Mouse (Mus musculus) left cerebral cortex, postnatal 25 days (tissue): ENCODE results near the gene Cerk. TPM values are rescaled to one million over a fixed set of nuclear protein-coding genes. Genes with fewer than 3 reads are reported as not detected.
A peak's percentile ranks its signal among the peaks of the same experiment; 100 is the strongest.

Experiments used
- DNase-seq, 2 experiments: peaks; one replicate each; pipeline ENCODE4 v3.0.0; 2022; ENCODE audit warnings: low spot score in 2 of 2, mixed read lengths in 1 of 2
- intact Hi-C: fragments of 180-260 bp; cut with DNase I; formaldehyde crosslinking; loops from one replicate; pipeline ENCODE4 v1.15.1; 2025
- total RNA-seq, 2 experiments: library from RNA; stranded (reverse); gene quantifications; 2 replicates each; pipeline ENCODE4 v1.2.3; 2021

Cerk gene
- total RNA-seq, 2 experiments from 2014 or later: 53.6 to 55.1 TPM

DNA sequence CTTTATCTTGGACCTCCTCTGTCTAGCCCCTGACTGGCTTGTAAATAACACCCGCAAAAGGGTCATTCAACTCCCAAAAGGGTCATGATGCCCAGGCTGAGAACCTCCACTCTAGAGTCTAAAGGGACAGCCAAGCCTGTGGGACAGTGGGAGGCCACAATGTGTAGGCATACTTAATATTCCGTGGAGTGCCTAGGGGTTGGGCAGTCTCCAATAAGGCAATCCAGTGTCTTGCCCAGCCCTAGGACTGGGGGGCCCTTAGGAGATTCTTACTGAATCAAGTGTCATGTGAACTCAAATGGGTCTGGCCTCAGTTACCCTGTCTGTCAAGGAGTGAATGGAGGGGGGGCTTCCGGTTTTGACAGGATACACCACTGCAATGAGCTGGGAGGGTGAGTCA, 56.9 kb downstream of the Cerk start:
- no peak for DNase-seq
- intact Hi-C loops: no loop called here

DNA sequence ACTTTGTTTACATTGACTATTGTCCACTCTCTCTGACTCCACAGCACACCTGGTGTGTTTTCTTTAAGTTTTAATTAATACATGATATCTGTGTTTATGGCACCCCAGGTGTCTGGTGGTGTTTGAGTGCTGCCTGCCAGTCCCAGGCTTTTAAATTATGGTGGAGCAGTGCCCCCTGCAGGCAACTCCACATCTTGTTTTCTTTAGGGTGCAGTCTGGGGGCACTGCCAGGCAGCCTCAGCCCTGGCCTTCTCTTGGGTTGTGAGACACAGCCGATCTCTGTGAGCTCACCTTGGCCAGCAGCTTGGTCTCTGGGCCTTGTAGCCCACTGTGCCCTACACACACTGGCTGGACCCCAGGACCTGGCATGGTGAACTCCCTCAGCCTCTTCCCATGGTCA, 61.6 kb downstream of the Cerk start:
- DNase-seq: peak; percentile 71 to 72
- intact Hi-C loops: loop anchor here (1.0 kb wide), 2 partner anchors 70 to 228 kb away; no protein-coding TSS in a partner anchor

DNA sequence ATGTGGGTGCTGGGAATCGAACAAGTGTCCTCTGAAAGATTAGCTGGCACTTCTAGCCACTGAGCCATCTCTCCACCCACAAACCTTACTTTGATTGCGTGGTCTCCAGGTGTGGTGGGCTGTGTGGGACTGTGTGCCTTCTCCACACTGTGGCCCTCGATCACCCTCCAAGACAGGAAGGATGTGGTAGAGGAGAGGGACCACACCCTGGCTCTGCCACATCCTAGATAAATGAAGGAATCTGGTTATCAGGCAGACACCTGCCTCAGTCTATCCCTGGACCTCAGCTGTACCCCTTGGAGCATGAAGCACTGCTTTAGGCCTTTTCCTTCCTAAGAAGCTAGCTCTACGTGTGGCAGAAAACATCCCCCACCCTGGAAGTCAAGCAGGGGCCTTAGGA, 62.5 kb downstream of the Cerk start:
- no peak for DNase-seq
- intact Hi-C loops: no loop called here

DNA sequence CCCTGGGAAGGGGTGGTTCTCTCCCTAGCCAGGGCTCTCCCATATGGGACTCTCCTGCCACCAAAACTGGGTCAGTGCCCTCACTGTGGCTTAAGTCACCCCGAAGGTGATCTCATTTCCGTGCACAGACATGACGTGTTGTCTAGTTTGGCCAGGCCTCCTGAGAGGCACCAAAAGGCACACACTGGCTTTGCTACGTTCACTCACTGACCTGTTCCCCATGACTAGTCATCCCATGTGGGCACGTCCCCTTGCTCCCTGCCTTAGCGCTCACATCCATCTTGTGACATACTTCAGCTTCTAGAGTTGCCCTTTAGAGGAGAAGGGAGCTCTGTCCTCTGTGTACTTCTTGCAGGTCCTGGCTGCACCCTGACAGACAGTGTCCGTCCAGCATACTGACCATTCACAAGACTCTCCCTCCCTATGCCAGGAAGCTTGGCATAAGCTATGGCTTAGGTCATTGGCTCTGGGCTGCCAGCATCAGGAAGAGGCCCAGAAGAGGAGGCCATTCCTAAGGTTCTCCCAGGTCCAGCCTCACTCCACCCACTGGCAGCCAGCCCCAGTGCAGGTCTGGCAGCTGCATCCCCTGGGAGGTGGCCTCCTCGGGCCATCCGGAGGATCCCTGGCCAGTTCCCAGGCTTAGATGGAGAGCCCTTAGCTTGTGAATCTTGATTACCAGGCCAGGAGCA, 63.5 kb downstream of the Cerk start:
- intact Hi-C loops: no loop called here

DNA sequence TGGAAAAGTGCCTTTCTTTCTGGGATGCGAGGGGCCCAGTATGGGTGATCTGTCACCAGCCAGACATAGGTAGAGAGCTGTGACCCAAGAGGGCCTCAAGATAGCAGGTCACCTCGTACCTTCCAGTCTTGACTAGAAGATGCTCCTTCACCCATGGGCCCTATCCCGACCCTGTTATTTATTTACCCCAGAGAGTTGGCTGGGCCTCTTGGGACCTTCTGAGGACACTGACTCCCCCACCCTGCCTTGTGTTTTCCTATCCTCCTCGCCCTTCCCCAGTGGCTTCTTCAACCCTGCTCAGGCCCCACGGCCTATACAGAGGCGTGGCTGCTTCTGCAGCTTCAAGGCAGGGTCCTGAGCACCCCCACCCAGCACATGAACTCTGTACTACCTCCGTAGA, 66.8 kb downstream of the Cerk start:
- intact Hi-C loops: no loop called here
- no peak for DNase-seq

More for the DNA sequence above, 63.5 kb downstream of the Cerk start:
- DNase-seq: no peak

DNA sequence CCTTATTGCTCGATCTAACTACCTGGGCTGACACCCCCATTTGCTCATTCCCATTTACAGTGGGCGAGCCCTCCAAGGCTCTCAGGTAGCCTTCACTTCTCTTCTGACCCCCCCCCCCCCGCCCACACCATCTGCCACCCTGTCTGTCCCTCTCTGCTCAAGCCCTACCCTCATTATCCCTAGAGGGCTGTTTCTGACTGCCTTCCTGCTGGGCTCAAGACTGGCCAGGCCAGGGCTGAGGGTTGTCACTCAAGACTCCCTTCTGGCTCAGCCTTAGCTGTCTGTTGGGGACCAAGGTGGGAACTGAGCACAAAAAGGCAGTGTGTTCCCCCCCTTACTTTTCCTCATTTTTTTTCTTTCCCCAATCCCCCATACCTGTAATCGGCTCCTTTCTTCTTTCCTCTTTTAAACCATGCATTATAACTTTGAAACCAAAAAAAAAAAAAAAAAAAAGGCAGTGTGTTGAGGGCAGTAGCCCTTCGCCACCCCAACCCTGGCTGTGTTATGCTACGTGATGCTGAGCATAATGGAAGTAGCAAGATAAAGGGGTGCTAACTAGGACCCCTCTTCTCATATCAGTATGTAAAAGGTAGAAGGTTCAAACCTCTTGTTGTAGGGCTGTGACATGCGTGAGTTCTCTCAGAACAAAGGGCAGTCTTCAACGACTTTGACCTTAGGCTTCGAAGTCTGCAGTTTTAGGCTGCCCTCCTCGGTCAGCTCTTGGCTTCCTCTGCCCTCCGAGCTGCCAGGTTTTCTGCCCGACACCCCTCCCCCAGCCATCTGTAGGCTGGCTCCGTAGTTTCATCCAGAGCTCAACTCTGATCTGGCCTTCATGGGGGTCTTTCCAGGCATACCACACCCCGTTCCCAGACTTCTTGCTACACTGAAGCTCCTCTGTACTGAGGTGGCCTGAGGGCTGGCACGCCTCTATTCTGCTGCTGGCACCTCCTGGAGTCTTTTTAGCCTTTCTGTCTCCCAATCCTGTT, 68.5 kb downstream of the Cerk start:
- intact Hi-C loops: no loop called here

DNA sequence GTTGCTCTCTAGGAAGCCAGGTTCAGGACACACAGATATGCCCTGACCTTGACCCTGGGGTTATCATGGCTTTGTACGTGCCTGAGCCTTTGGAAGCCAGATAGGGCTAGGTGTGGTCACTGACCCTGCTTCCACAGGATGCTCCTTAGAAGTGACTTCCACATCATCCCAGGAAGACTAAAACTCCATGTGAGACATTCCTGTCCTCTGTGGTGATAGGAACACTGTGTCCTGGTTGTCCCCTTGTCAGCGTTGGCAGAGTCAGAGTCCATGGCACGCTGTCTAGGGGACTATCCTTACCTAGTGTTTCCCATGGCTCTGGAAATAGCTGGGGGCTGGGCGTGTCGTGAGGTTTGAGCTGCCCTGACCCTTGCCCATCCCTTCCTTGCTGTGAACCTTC, 69.5 kb downstream of the Cerk start:
- no peak for DNase-seq
- intact Hi-C loops: no loop called here

More for the DNA sequence above, 68.5 kb downstream of the Cerk start:
- DNase-seq: no peak

DNA sequence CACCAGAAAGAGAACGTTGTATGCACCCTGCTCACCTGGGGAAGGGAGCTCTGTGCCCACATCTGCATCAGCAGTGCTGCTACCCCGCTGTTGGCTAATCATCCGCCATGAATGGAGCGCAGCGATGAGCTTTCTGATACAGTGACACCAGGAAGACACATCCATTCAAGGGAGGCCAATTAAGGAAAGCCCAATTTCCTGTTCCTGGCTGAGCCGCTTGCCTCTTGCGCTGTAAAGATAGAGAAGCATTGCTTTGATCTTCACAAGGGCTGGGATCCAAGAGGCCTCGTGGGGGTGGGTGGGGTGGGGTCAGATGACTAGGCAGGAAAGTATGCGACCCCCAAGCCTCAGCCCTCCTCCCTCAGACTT, 72.6 kb downstream of the Cerk start:
- intact Hi-C loops: no loop called here
- DNase-seq: no peak

DNA sequence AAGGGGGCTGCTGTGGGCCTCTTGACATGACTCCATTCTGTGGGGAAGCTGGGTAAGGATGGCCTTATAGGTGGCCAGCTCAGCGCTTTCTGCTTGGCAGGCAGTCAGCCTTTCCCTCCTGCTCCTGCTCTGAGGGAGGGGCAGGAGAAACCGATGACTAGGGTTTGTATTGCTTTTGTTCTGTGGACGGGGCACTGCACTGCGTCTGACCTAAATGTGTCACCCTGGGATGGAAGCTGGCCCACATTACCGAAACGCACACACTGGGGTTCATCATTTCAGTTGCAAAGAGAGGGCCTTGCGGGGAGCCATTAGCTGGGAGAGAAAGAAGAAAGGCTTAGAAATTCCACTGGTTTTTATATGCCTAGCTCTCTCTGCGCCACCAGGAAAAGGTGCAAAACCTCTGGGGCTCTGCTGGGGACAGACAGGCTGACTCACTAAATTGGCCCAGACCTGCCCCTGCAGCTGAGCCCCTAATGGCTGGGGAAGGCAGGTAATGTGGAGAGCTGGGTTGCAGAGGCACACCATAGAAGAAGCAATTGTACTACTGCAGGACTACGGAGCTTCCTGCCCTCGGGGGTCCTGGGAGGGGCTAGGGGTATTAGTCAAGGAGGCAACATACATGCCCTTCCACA, 73.1 kb downstream of the Cerk start:
- DNase-seq: peak in 1 of 2 experiments; percentile 43

DNA sequence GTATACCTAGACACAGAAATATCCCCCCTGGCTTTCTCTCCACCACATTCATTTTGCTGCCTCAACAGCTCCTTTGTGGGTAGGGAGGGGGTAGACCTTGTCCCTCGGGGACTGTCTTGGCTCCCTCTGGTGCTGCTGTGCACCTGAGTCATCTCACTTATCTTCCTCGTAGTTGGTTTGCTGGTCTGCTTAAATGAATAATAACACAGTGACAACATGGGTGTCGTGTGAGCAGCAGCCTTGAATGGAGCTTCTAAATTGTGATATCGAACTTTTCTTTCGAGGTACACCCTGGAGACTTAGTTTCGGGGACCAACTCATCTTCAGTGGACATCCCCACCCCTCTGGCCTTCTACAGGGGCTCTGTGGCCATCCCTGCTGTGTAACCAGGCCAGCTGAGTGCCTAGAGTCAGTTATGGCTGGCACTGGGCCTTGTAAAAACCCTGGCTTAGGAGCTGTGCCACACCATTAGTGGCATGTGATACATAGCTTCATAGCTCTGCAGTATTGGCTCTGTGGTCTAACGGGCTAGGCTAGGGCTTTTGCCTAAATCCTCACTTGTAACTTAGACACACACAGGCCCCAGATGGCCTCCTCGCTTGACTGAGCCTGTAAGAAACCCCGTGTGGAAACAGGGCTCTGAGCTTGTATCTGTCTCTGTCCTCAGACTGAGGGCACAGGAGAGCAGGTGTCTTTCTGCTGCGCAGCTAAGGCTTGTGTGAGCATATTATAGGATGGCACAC, 75.4 kb downstream of the Cerk start:
- no peak for DNase-seq
- intact Hi-C loops: loop anchor here (2.0 kb wide), 1 partner anchor 44 kb away; no protein-coding TSS in a partner anchor

More for the DNA sequence above, 73.1 kb downstream of the Cerk start:
- intact Hi-C loops: no loop called here

DNA sequence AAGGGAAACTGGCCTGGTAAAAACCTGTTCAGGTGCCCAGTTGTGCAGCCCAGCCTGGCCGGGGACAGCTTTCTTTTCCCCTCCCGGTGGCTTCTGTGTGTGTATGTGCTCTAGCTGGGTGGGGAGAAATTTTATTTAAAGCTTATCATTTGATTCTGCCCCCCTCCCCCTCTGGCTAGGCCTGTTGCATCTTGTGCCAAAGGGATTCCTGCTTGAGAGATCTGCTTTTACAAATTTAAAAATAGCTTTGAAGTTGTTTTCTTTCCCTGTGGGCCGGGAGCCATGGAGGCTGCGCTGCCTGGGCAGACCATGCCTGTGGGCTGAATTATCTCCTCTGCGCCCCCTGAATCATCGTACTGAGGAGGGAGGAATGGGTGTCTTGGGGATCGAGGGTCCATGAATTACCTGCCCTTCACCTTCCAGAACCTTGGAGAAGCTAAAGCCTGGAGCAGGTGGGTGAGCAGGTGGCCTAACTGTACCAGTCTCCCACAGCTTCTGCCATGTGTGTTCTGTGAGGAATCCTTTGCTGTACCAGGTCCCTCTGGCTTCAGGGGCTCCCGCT, 76.2 kb downstream of the Cerk start:
- intact Hi-C loops: loop anchor here (2.0 kb wide), 1 partner anchor 43 kb away; no protein-coding TSS in a partner anchor

DNA sequence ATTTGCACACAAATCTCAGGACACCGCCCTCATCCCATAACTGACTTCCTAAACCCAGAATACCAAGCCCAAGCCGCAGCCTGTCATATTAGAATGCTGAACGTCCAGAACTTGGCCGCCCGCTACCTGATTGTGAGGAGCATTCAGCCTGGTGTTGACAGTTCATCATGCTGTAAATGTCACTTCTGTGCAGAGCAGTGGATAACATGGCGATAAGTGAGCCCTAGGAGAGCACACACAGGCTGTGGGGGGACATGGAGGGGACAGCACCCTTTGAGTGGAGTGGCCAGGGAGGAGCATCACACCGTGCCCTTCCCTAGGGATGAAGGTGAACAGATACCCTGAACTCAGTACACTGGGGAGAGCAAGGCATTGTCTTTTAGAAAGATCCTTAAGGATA, 76.7 kb downstream of the Cerk start:
- intact Hi-C loops: no loop called here
- no peak for DNase-seq

More for the DNA sequence above, 76.2 kb downstream of the Cerk start:
- DNase-seq: peak; percentile 71 to 84

DNA sequence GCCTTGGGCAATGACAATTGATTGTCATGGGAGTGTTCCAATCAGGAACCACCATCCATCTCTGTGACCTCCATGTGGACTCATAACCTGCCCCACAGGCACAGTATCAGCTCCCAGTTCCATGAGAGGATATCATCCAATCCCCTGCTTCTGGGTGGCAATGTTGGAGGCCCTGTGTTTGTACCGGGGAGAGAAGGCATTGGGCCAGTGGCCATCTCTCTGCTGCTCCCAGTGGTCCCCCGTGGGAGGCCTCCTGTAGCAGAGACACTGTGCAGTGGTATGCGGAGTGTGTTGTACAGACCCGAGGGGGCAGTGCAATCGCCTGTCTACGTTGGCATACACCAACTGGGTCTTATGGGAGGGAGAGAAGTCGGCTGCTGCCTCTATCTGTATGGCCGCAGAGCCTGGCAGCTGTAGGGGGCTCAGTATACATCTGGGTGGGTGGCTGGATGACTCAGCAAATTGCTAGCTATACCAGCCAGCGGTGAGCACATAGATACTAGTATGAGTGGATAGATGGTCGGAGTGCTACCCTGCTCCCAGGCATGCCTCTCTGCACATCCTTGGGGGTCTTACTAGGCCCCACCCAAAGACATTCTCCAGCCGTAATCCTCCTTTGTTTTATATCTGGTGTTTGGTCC, 78.0 kb downstream of the Cerk start:
- DNase-seq: no peak
- intact Hi-C loops: no loop called here

DNA sequence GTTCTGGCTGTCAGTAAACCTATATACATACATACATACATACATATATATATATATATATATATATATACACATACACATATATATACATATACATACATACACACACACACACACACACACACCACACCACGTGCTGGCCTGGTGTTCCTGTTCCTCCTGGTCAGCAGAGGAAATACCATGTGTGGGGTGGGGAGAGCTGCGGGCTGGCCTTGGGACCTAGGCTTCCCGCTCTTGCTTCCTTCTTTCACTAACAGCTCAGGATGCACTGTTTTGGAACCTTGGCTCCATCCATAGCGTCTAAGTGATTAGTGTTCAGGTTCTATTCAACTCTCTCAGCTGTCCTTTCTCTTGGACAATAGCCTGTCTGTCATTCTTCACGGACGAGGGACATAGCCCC, 80.2 kb downstream of the Cerk start:
- intact Hi-C loops: no loop called here
- DNase-seq: no peak

DNA sequence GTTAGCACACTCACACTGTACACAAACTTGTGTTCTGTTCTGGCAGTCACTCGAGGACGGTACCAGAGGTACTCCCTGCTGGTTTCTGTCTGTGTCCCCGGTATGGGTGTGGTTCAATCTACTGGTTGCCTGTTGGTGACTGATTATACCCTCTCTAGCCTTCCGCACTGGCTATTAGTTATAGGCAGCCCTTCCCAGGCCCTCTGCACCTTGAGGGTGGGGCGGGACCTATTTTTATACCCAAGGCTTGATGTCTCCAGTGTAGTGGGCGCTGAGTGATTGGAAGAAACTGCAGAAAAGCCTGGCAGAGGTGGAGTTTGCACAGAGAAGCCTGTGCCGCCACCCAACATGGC, 80.6 kb downstream of the Cerk start:
- peak in 1 of 2 experiments; percentile 17 for DNase-seq
- intact Hi-C loops: no loop called here

DNA sequence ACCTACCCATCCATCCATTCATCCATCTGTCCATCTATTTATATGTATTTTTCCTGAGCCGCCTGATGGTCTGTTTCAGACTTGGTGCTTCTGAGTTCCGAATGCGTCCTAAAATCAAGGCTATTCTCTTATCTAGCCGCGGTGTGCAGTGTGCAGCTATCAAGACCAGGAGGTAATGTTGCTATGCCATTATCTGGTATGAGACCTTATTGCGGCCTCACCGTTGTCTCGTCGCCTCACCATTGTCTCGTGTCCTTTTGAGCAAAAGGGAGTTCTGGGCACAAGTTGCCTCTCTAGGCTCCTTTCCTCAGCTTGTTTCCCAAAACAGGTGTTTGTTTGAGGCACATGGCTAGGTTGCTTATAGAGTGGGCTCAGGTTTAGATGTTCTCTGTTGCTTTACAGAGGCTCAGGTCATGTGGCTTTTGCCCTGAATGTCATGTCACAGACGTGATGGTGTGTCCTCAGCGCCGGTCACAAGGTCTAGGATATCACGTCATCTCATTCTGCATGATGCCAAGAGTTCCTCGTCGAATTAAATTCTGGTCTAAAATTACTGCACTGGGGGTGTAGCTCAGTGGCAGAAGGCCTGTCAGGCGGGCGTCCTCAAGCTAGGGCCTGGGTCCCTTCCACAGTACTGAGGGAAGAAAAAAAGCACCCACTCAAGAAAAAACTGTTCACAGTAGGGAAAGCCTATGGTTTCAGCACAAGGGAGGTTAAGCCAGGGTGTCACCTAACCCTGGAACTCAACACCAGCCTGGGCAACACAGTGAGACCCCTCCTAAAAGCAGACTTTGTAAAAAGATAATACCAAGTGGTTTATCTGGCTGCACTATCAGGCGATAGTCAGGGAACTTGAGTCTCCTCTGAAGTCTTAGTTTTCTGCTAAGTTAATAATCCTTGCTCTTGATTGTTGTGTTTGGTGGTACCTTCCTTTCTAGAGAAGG, 81.3 kb downstream of the Cerk start:
- DNase-seq: peak in 1 of 2 experiments; percentile 38
- intact Hi-C loops: no loop called here

DNA sequence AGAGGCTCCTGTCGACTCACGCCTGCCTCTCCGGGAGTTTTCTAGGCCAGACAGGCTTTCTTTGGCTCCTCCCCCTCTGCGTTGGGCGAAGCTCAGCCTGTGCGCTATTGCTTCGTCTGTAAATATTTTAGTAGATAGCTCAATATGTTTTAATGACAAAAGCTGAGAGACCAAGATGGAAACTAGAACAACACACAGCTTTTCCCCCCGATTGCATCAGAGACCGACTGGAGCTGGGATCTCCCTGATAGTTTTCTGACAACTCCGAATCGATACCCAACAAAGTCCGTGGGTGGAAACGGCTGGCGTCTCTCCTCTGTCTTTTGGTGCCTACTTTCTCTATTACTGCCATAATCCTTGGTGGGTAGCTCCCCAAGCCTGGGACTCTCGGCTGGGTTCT, 83.6 kb downstream of the Cerk start:
- intact Hi-C loops: no loop called here
- DNase-seq: peak in 1 of 2 experiments; percentile 51

DNA sequence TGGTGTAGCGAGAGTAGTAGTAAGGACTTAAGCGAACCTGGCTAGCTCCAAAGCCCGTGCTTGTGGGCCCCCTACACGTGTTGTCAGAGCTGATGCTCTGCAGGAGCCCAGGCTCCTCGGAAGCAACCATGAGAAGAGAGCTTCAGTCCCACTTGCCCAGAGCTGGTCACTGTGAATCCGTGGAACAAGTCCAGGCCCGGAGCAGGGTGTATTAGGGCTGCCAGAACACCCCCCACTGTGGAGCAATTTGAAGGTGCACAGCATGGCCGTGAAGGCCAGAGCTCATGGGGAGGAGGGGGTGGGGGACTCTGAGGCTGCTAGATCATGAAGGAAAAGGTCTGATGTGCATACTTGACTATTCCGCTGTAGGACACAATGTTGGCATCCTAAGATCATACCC, 84.4 kb downstream of the Cerk start:
- no peak for DNase-seq
- intact Hi-C loops: no loop called here
